Mouse (Mus musculus) brain, embryonic 14.5 days (tissue): ENCODE results near the gene Rbms1. TPM values are rescaled to one million over a fixed set of nuclear protein-coding genes. Genes with fewer than 3 reads are reported as not detected.

ENCODE experiments used
- DNase-seq: peaks from one replicate; pipeline ENCODE4 v3.0.0-alpha.2; 2011; ENCODE audit warnings: low read depth
- CTCF ChIP-seq: fragments of 200-500 bp; IDR thresholded peaks from 2 replicates; pipeline ENCODE4 v1.5.1; 2012; ENCODE audit warnings: inconsistent platforms, mild to moderate bottlenecking, moderate library complexity, borderline replicate concordance; ENCODE audit not compliant: insufficient read depth, insufficient read length; ENCODE audit errors: extremely low read depth
- POLR2A ChIP-seq: fragments of 200-500 bp; IDR thresholded peaks from 2 replicates; pipeline ENCODE4 v1.6.1; 2012; ENCODE audit warnings: mild to moderate bottlenecking, inconsistent platforms, borderline replicate concordance; ENCODE audit not compliant: poor library complexity, insufficient read depth, insufficient read length, severe bottlenecking; ENCODE audit errors: extremely low read depth
- polyA plus RNA-seq: library from polyadenylated mRNA; depleted of rRNA; stranded (reverse); fragments of >200 nt; gene quantifications from 2 replicates; pipeline ENCODE4 v1.2.3, GENCODE M21; 2012

Gene Rbms1
- polyA plus RNA-seq, 1 experiment: 45.5 TPM

DNA sequence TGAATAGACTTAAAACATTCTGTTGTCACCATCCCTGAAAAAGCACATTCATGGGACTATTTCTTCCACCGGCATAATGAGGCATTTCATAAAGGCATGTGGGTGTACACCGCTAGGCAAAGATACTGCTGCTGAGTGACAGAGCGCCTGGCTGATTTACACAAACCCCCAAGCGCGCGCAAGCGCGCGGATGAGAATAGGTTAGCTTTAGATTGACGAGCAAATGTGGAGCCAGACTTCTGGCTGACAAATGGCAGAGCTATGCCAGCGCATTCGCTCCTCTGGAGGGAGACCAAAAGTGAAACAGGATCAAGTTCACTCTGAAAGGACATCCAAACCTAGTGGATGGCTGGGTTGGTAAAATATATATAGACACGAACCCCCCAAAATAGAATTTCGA is 240.5 kb downstream of the Rbms1 start, which contains the start of gene Itgb6:
Gene Itgb6 (minus strand): TSS at position 130 of the 400 bp plus-strand sequence.
- TF ChIP-seq CTCF: no peak
- TF ChIP-seq POLR2A: no peak
- DNase-seq: peak; percentile 84

DNA sequence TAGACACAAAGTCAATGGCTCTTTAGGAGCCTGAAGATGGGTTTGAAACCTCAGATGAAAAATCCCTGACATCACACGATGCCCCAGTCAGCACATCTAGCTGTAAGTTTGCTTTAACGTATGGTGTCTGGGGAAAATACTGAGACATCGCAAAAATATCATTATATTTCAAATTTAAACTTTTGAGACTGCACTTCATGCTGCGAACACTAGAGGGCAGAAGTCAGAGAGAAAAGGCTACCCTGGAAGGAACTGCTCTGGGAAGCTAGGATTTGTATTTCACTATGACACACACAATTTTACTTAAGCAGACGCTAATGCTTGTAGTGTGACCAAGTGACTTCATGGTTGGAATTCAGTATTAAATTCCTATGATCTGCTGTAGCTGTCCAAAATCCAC is 242.1 kb downstream of the Rbms1 start:
- DNase-seq: peak; percentile 63
- no peak for TF ChIP-seq POLR2A
- peak; percentile 65; the same call in 1 of the 2 replicates for TF ChIP-seq CTCF

DNA sequence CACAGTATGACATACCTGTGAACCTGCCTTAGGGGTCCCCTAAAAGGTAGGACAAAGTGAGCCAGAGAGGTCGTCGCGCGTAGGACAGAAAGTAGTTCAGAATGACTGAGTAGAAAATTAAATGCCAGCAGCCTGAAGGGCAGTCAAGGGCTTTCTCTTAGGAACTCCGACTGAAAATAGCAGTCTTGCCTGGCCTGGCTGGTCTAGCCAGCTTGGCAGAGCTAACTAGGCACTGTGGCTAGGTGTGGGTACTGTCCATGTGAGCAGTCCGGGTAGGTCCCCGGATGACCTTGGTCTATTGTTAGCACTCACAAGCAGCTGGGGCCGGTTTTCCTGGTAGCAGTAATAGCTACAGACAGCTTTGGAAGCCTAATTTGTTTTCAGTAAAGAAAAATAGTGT is 242.8 kb downstream of the Rbms1 start:
- TF ChIP-seq CTCF (no peak), POLR2A (no peak)
- DNase-seq: no peak

DNA sequence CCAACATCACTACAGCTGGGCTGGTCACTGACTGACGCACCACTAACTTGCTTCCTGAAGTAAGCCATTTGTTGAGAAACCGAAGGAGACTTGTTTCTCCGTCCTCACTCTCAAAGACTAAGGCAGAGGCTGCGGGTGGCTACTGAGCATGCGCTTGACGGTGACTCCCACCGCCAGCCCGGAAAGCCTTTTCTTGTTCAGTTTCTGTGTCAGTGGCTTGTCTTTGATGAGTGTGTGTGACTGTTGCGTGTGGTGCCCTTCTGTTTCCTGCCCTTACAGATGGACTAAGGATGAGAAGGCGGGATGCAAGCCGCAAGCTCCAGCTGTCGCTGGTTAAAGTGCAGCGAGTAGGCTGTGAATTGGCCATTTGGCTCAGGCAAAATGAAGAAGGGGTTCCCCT is 245.6 kb downstream of the Rbms1 start:
- DNase-seq: peak; percentile 72
- no peak for TF ChIP-seq POLR2A

DNA sequence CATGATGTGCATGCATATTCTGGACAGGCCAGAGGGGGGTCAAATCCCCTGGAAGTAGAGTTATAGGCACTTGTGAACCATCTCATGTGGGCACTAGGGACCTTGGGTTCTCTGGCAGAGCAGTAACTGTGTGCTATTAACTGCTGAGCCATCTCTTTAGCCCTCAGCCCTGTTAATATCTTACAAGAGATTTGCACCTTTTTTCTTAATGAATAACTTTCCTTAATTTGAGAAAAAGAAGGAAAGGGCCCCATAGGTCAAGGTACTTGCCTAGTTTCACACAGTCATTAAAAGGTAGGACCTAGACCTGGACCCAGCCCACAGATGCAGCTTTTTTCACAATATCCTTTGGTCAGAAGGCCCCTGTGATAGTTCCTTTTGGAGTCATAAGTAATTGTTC is 246.4 kb downstream of the Rbms1 start:
- TF ChIP-seq POLR2A: no peak
- no peak for TF ChIP-seq CTCF
- DNase-seq: no peak

DNA sequence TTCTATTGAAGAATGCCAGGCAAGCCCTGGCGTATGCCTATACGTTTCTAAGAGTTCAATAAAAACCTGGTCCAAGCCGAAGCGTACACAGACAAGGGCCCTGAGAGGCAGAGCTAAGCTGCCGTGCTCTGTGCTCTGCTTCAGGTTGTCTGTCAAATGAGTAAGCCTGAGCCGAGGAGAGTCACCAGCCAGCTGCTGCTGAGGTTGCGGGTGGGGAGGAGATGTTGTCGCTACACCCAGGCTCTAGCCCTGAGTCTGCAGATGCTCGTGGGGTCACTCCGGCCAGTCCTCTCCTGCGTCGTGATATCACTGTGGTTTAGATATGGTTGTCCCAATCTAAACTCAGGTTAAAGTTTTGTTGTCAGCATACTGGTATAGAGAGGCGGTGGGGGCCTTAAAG is 247.2 kb downstream of the Rbms1 start:
- TF ChIP-seq CTCF: no peak
- TF ChIP-seq POLR2A: no peak
- no peak for DNase-seq

DNA sequence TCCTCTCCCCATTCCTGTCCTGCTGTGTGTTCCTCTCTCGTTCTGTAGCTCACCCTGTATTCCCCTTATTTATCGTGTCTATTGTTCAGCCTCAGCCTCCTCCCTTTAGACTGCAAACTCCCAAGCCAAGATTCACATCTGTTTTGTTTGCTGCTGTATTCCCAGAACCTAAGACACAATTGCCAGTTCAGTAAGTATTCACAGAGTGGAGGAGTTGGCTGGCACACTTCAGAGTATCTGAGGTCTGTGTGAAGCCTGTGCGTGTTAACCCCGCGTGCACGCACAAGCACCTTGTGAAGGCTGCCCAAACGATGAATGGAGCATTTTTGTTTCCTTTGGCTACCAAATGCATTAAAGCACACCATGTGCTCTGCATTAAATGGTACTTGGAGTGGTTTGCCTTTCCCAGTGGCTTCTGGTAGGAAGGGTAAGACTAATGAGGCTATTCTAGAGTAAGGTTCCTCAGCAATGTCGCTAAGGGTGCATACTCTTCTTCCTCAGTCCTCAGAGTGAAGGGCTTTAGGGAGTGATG is 248.0 kb downstream of the Rbms1 start:
- DNase-seq: peak; percentile 58

DNA sequence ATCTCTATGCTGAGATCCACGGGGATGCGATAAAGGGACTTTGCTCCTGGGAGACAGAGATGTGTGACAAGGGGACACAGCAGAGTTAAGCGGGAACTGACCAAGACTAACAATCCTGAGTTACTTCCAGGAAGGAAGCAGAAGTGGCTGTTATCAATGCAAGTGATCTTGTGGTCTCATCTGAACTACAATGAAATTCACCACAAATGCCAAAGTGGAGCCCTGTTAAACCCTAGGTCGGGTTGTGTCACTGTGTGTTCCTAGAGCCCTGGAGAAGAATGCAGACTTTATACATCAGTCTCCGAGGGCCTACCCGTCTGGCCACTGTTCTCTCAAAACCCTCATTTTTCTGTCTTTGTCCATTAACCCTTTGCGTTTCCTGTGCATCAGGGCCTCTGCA is 248.5 kb downstream of the Rbms1 start:
- TF ChIP-seq CTCF (no peak), POLR2A (no peak)
- DNase-seq: no peak

More for the DNA sequence above, 248.0 kb downstream of the Rbms1 start:
- no peak for TF ChIP-seq CTCF
- no peak for TF ChIP-seq POLR2A

DNA sequence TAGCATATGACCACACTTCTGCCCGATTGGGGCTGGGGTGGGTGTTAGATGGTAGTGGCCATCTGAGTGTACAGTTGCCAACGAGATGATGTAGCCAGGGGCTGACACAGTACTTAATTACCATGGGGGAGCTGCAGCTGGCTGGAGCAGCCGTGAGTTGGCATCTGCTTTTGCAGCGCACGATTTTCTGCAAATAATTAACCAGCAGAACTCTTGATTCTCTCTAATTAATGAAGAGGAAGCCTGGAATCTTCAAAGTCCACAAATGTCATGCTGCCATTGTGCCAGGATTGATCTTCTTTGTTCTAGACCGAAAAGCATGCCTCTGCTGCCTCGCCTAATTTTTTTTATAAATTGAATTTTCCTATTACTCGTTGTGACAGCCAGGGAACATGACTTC is 249.1 kb downstream of the Rbms1 start:
- TF ChIP-seq POLR2A (no peak), CTCF (no peak)
- peak; percentile 88 for DNase-seq

DNA sequence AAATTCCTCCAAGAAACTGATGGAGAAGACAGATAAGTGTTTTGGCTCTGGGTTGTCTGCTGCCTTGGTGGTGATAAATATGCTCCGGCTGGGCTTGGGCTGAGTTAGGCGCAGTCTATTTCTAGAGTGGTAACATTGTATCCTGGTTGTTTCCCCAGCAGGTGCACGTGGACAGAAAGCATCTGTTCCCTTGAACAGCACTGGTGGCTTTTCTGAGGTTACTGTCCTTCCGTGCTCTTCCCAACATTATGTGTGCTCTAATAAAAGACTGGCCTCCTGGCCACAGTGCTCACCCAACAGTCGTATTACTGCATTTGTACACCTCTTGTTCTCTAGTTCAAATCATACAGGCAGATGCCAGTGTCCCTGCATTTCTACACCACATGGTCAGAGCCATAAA is 250.1 kb downstream of the Rbms1 start:
- DNase-seq: no peak
- TF ChIP-seq CTCF: no peak
- TF ChIP-seq POLR2A: no peak

DNA sequence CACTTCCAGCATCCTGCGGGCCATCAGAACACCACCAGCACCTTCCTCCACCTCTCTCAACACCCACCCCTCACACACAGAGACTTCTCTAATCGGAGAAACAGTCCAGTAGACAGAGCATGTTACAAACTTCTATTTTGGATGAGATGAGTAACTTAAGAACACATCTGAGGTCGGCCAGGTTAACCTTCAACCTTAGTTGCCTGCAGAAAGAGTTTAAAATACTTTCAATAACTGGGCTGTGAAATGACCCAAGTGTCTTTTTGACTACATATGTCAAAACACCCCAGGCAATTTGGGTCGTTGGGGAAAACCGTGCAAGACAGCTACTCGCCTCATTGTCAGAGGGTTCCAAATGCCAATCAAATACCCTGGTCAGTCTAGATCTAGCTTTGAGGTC is 250.5 kb downstream of the Rbms1 start:
- DNase-seq: no peak
- TF ChIP-seq POLR2A: no peak
- no peak for TF ChIP-seq CTCF

DNA sequence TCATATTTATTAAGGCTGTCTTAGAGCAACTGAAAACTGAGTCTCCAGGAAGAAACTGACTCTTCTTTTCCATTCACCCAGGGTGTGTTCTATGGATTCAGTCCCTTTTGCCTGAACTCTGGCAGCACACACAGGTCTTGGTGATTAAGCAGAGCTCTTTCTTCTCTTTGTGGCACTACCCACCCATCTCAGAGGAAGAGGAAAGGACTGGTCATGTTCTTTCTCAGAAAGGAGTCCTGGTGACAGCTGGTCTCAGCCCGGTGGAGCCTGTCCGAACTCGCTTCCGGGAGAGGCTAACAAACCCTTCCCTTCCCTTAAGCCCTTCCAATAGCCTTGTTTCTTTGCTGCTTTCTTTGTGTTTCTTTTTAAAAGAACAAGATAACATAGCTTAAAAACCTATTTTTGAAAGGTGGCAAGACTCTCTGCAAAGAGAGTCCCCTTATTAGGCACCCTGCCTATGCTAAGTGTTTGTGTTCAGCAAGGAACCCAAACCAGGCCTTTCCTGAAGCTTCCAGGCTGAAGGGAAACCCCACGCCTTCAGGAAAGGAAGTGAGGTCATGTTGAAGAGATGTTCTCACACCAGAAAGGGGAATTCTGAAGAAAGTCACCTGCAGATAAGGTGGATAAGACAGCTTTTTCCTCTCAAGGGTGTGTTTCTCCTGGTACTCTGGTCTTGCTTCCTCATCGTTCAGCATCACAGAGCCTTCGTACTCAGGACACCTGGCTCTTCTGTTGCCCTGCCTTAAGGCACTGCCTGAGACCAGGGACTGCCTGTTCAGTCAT is 251.7 kb downstream of the Rbms1 start:
- no peak for DNase-seq
- TF ChIP-seq POLR2A (no peak), CTCF (no peak)
